Mouse (Mus musculus) liver, postnatal 0 days (tissue): ENCODE measurements around the gene Mrpl58. TPM values are rescaled to one million over a fixed set of nuclear protein-coding genes. Genes with fewer than 3 reads are reported as not detected.
"Not testable (repeated sequence)": the region's sequence is repeated elsewhere in the genome, so short reads cannot be mapped to it uniquely, and the experiment has no call there.

Experiments used
- ATAC-seq: fragments of 200-750 bp; cut with Nextera tagmentation; 2 replicates; pipeline ENCODE4 v1.8.0; 2017; ENCODE audit warnings: mild to moderate bottlenecking, moderate library complexity
- DNase-seq: peaks from one replicate; pipeline ENCODE4 v3.0.0-alpha.2; 2016
- H3K27ac ChIP-seq: fragments of 300-500 bp; sonication (generic); 2 replicates; pipeline ENCODE4 v1.5.1; 2014; ENCODE audit warnings: antibody characterized with exemption, moderate library complexity, mild to moderate bottlenecking, low read depth
- H3K27me3 ChIP-seq: fragments of 300-500 bp; sonication (generic); 2 replicates; pipeline ENCODE4 v1.6.1; 2014; ENCODE audit warnings: low read length, control low read depth, mixed read lengths; ENCODE audit not compliant: insufficient read depth
- H3K36me3 ChIP-seq: fragments of 300-500 bp; sonication (generic); replicated peaks from 2 replicates; pipeline ENCODE4 v1.6.1; 2014; ENCODE audit warnings: mild to moderate bottlenecking, control low read depth, low read length, moderate library complexity, mixed read lengths; ENCODE audit not compliant: insufficient read depth
- H3K4me1 ChIP-seq: fragments of 300-500 bp; sonication (generic); 2 replicates; pipeline ENCODE4 v1.6.1; 2014; ENCODE audit warnings: antibody characterized with exemption, mild to moderate bottlenecking, control low read depth; ENCODE audit not compliant: insufficient read depth
- H3K4me2 ChIP-seq: fragments of 300-500 bp; sonication (generic); 2 replicates; pipeline ENCODE4 v1.6.1; 2014; ENCODE audit warnings: low read depth, mild to moderate bottlenecking, low read length, moderate library complexity, mixed read lengths
- H3K4me3 ChIP-seq: fragments of 300-500 bp; sonication (generic); 2 replicates; pipeline ENCODE4 v1.5.1; 2014; ENCODE audit warnings: low read depth, low read length
- H3K9ac ChIP-seq: fragments of 300-500 bp; sonication (generic); replicated peaks from 2 replicates; pipeline ENCODE4 v1.6.1; 2014; ENCODE audit warnings: mild to moderate bottlenecking, moderate library complexity
- H3K9me3 ChIP-seq: fragments of 300-500 bp; sonication (generic); 2 replicates; pipeline ENCODE4 v1.6.1; 2016; ENCODE audit warnings: mild to moderate bottlenecking, control low read depth, low read length, mixed read lengths
- CTCF ChIP-seq: sonication (generic); IDR thresholded peaks from 2 replicates; pipeline ENCODE4 v1.5.1; 2016; ENCODE audit warnings: antibody characterized with exemption, low read depth
- EP300 ChIP-seq: IDR thresholded peaks from 2 replicates; pipeline ENCODE4 v1.6.1; 2016; ENCODE audit warnings: antibody characterized with exemption, low read depth, mild to moderate bottlenecking
- WGBS: fragments of 180-500 bp; shearing (Covaris S2); extraction: QIAGEN DNeasy Blood & Tissue Kit; methylation state at CpG from one replicate; pipeline ENCODE4 v1.1.7; 2014; ENCODE audit not compliant: insufficient replicate concordance; 5-methylcytosine and 5-hydroxymethylcytosine counted together
- polyA plus RNA-seq: library from polyadenylated mRNA; unstranded; fragments of >200 nt; fragmentation: Nextera tagmentation; extraction: Ambion mirVana; gene quantifications from 2 replicates; pipeline ENCODE4 v1.2.1, GENCODE M21; 2015

Mrpl58 gene
- polyA plus RNA-seq, 1 experiment from 2014 or later, result 88.0 TPM

DNA sequence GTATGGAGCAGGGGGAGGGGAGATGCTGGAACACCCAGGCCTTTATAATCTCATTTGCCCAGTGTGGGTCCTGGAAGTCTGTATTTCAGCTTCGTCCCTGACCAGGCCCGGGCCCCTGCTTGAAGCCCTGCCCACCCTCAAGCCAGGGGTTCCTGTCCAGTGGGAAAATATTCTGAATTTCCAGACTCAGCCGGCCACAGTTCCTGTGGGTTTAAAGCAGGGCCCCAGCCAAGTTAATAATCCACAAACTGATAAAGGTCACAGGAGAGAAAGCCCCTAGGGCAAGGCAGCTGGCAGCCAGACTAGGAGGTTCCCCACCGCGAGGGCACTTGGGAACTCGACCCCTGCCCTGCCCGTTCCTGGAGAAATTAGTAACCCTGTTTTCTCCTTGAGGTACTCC, 45.4 kb downstream of the Mrpl58 start:
- Histone ChIP-seq H3K36me3 (no peaks in the 10 kb centered on the region), H3K4me3 (no peak overlapping the region), H3K9ac (peak overlapping the region; percentile 28; the same call in 1 of the 2 replicates), H3K27me3 (no peaks in the 10 kb centered on the region), H3K4me2 (peak overlapping the region; percentile 35), H3K9me3 (no peaks in the 10 kb centered on the region), H3K27ac (peak overlapping the region; percentile 86), H3K4me1 (peaks cover 25% of the 10 kb centered on the region)
- ATAC-seq, result no peak
- WGBS, result 48% methylated on average over 7 of the region's 7 CpGs
- DNase-seq, result no peak
- TF ChIP-seq CTCF (no peak), EP300 (no peak)

DNA sequence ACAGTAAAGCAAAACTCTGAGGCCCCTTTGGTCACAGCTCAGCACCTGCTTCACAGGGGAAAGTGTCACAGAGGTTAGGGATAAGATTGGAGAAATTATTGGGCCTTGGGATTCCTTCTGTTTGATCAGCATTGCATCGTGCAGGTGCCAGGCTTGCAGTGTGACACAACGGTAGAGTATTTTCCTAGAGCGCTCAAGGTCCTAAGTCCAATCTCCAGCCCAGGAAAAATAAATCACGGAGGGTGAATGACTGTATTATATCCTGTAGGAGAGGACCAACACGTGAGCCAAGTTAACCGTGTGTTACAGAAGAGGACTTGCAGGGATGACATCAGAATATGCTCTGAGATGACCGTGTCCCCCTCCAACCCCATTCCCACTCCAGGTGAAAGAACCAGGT, 46.6 kb downstream of the Mrpl58 start:
- DNase-seq, result no peak

GRCm38 (mm10) chr11:115451781-115452241, 48.3 kb downstream of the Mrpl58 start:
- no peak for ATAC-seq
- Histone ChIP-seq H3K4me2 (no peak overlapping the region), H3K27ac (no peak overlapping the region), H3K9me3 (0 out of 2 replicates have a peak, but pooled peaks cover 2% of the 10 kb centered on the region), H3K27me3 (no peaks in the 10 kb centered on the region), H3K36me3 (no peaks in the 10 kb centered on the region), H3K9ac (no peak overlapping the region), H3K4me3 (no peak overlapping the region), H3K4me1 (peaks cover 16% of the 10 kb centered on the region)
- TF ChIP-seq CTCF (no peak), EP300 (no peak)
- no peak for DNase-seq
- WGBS, result 66% methylated on average over 8 of the region's 8 CpGs

More for the DNA sequence above, 46.6 kb downstream of the Mrpl58 start:
- Histone ChIP-seq H3K4me3 (no peak overlapping the region), H3K27me3 (no peaks in the 10 kb centered on the region), H3K9me3 (no peaks in the 10 kb centered on the region), H3K9ac (no peak overlapping the region), H3K27ac (peak overlapping the region; percentile 86), H3K36me3 (no peaks in the 10 kb centered on the region), H3K4me1 (peaks cover 23% of the 10 kb centered on the region), H3K4me2 (peak overlapping the region; percentile 13; the same call in 1 of the 2 replicates)
- 60% methylated on average over 7 of the region's 7 CpGs for WGBS
- TF ChIP-seq EP300 (peak; percentile 68), CTCF (no peak)
- peak; percentile 74 for ATAC-seq

GRCm38 (mm10) chr11:115452281-115452860, 48.8 kb downstream of the Mrpl58 start:
- Histone ChIP-seq H3K9me3 (0 out of 2 replicates have a peak, but pooled peaks cover 2% of the 10 kb centered on the region), H3K9ac (no peak overlapping the region), H3K27me3 (no peaks in the 10 kb centered on the region), H3K27ac (no peak overlapping the region), H3K4me1 (peaks cover 16% of the 10 kb centered on the region), H3K36me3 (no peaks in the 10 kb centered on the region), H3K4me3 (no peak overlapping the region), H3K4me2 (no peak overlapping the region)
- 68% methylated on average over 7 of the region's 7 CpGs for WGBS
- DNase-seq, result no peak
- TF ChIP-seq EP300 (no peak), CTCF (no peak)
- no peak for ATAC-seq

GRCm38 (mm10) chr11:115453306-115453705, 49.8 kb downstream of the Mrpl58 start:
- H3K9ac ChIP-seq, result no peak overlapping the region
- H3K27ac ChIP-seq, result no peak overlapping the region
- TF ChIP-seq EP300, result no peak
- TF ChIP-seq CTCF, result no peak
- WGBS, result 63% methylated on average over 4 of the region's 4 CpGs
- no peaks in the 10 kb centered on the region for H3K27me3 ChIP-seq
- H3K4me2 ChIP-seq, result no peak overlapping the region
- no peaks in the 10 kb centered on the region for H3K36me3 ChIP-seq
- 0 out of 2 replicates have a peak, but pooled peaks cover 2% of the 10 kb centered on the region for H3K9me3 ChIP-seq
- H3K4me3 ChIP-seq, result no peak overlapping the region
- peaks cover 25% of the 10 kb centered on the region for H3K4me1 ChIP-seq
- DNase-seq (no peak), ATAC-seq (no peak)

- H3K4me1 ChIP-seq, result peaks cover 16% of the 10 kb centered on the region
- not testable (repeated sequence) for H3K9me3 ChIP-seq, H3K4me2 ChIP-seq, DNase-seq, ATAC-seq, H3K36me3 ChIP-seq, H3K4me3 ChIP-seq, H3K27ac ChIP-seq, H3K27me3 ChIP-seq, H3K9ac ChIP-seq
- 82% methylated on average over 6 of the region's 6 CpGs for WGBS
Measured at GRCm38 (mm10) chr11:115454822-115455221, 51.3 kb downstream of the Mrpl58 start.
